ENCODE assay signal across 10 mouse cellular contexts in the genomic region with DNA sequence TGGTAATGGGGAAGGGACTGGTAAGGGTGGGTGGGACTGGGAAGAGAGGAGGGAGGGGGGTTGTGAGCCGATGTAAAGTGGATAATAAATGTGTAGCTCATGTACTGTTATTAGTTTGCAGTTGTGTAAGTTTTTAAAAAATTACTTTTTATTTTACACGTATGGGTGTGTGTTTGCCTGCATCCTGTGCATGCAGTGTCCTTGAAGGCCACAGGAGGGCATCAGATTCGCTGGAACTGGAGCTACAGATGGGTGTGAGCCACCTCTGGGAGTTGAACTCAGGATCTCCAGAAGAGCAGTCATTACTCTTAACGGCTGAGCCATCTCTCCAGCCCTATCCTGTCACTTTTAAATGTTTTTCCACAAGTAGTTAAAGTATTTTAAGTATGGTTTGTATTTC. TPM values are rescaled to one million over a fixed set of nuclear protein-coding genes. Genes with fewer than 3 reads are reported as not detected.
DNase-seq lines count a peak whose midpoint lies in the region; ATAC-seq and TF ChIP-seq lines count a peak whose summit lies in the region.
"Had no signal": no experiment of that assay in that cellular context is flagged by ENCODE, and none has a peak within 500 bp of the region (broad histone marks: within the 10 kb centered on the region; RNA-seq: fewer than 3 reads in every experiment).

No protein-coding gene starts in this region.

- no peak overlapping the region for H3K4me3 ChIP-seq in lung, embryonic 14.5 days (ENCODE audit: low read depth, low read length)
- no peak overlapping the region for H3K4me3 ChIP-seq in forebrain, embryonic 11.5 days (ENCODE audit: low read depth, low read length)

- ATAC-seq in lung, embryonic 14.5 days (ENCODE audit: insufficient read depth): no peak
- no peak for ATAC-seq in granulocyte monocyte progenitor cell, adult 5-6 weeks (replicated peaks; ENCODE audit: poor library complexity, severe bottlenecking)
- no peak for ATAC-seq in forebrain, embryonic 11.5 days (replicated peaks; ENCODE audit: low FRiP score)

- no peaks in the 10 kb centered on the region for H3K36me3 ChIP-seq in lung, embryonic 14.5 days (ENCODE audit: insufficient read depth)
- no peaks in the 10 kb centered on the region for H3K36me3 ChIP-seq in forebrain, embryonic 11.5 days (ENCODE audit: control insufficient read depth, insufficient read depth, low read length)

- peaks cover 12% of the 10 kb centered on the region; the same call in 1 of the 2 replicates for H3K4me1 ChIP-seq in lung, embryonic 14.5 days (ENCODE audit: insufficient read depth)
- peaks cover 5% of the 10 kb centered on the region; the same call in 1 of the 2 replicates for H3K4me1 ChIP-seq in forebrain, embryonic 11.5 days (replicated peaks; ENCODE audit: control insufficient read depth, insufficient read depth, low read length)

- H3K27me3 ChIP-seq in lung, embryonic 14.5 days (ENCODE audit: insufficient read depth, low read length): no peaks in the 10 kb centered on the region
- no peaks in the 10 kb centered on the region for H3K27me3 ChIP-seq in forebrain, embryonic 11.5 days (ENCODE audit: control insufficient read depth, insufficient read depth, low read length)

- no peak overlapping the region for H3K9ac ChIP-seq in lung, embryonic 14.5 days
- H3K9ac ChIP-seq in forebrain, embryonic 11.5 days (ENCODE audit: low read length): no peak overlapping the region

- no peaks in the 10 kb centered on the region; the same call in 1 of the 2 replicates for H3K9me3 ChIP-seq in lung, embryonic 14.5 days (ENCODE audit: low read depth, low read length)
- H3K9me3 ChIP-seq in forebrain, embryonic 11.5 days (ENCODE audit: control insufficient read depth, low read length): no peaks in the 10 kb centered on the region

- H3K27ac ChIP-seq in lung, embryonic 14.5 days (ENCODE audit: low read depth): no peak overlapping the region
- H3K27ac ChIP-seq in forebrain, embryonic 11.5 days (ENCODE audit: low read depth, low read length): no peak overlapping the region
- H3K27ac ChIP-seq: macrophage had no signal

- 82% methylated on average over 4 of the region's 4 CpGs for WGBS in lung, embryonic 14.5 days
- WGBS in forebrain, embryonic 11.5 days: 87% methylated on average over 4 of the region's 4 CpGs

- DNase-seq in layer of hippocampus, adult 11-12 months (ENCODE audit: low spot score): peak; percentile 27
- no peak for DNase-seq in layer of hippocampus, adult 9-10 months (ENCODE audit: low spot score)
- peak; percentile 27 to 44 for DNase-seq in CD8-positive naive resting alpha-beta T cell, adult 2 months (ENCODE audit: low read depth in 2 of 2, low spot score in 2 of 2)
- peak; percentile 58 for DNase-seq in brain, adult 2 months (ENCODE audit: low read depth, low spot score)
- DNase-seq in lung, embryonic 14.5 days: no peak
- no peak for DNase-seq in yolk sac, embryonic 10.5 days (ENCODE audit: low spot score)
- DNase-seq in forebrain, embryonic 11.5 days (ENCODE audit: low spot score): no peak

- no peak overlapping the region for H3K4me2 ChIP-seq in lung, embryonic 14.5 days
- H3K4me2 ChIP-seq in forebrain, embryonic 11.5 days (ENCODE audit: low read depth, low read length, severe bottlenecking): no peak overlapping the region

- TF ChIP-seq CTCF in lung, embryonic 14.5 days (IDR thresholded peaks at IDR 0.05; ENCODE audit: low read depth): peak; percentile 39

RNA-seq across cellular contexts. Expression of a gene that starts 1.5 kb away (rescaled TPM):
- 18.9 and 19.2 TPM in 2 replicates for polyA plus RNA-seq in lung, embryonic 14.5 days (2014; fragmentation: Nextera tagmentation; extraction: Ambion mirVana)
- total RNA-seq in granulocyte monocyte progenitor cell, adult 5-6 weeks (2014; fragmentation: Nextera tagmentation): 22.7 and 38.5 TPM in 2 replicates
- total RNA-seq in granulocyte monocyte progenitor cell, adult 5-6 weeks (2017): 48.1 and 61.2 TPM in 2 replicates
- polyA plus RNA-seq in forebrain, embryonic 11.5 days (2014; fragmentation: Nextera tagmentation; extraction: Ambion mirVana): 22.7 and 24.1 TPM in 2 replicates

RNA-seq across cellular contexts. Expression of a gene that starts 25.4 kb away (rescaled TPM):
- 0.11 and 0.20 TPM in 2 replicates for polyA plus RNA-seq in lung, embryonic 14.5 days (2014; fragmentation: Nextera tagmentation; extraction: Ambion mirVana)
- total RNA-seq in granulocyte monocyte progenitor cell, adult 5-6 weeks (2014; fragmentation: Nextera tagmentation): 0.30 TPM in 1 of 2 replicates, not detected in the other
- total RNA-seq in granulocyte monocyte progenitor cell, adult 5-6 weeks (2017): not detected in 2 replicates
- polyA plus RNA-seq in forebrain, embryonic 11.5 days (2014; fragmentation: Nextera tagmentation; extraction: Ambion mirVana): not detected in 2 replicates
- total RNA-seq: hematopoietic stem cell, adult 5-6 weeks had no signal
- polyA plus RNA-seq: macrophage had no signal

RNA-seq across cellular contexts. Expression of a gene that starts 50.3 kb away (rescaled TPM):
- polyA plus RNA-seq in lung, embryonic 14.5 days (2014; fragmentation: Nextera tagmentation; extraction: Ambion mirVana): 0.46 and 0.51 TPM in 2 replicates
- not detected in 2 replicates for total RNA-seq in granulocyte monocyte progenitor cell, adult 5-6 weeks (2014; fragmentation: Nextera tagmentation)
- not detected in 2 replicates for total RNA-seq in granulocyte monocyte progenitor cell, adult 5-6 weeks (2017)
- 0.99 and 1.1 TPM in 2 replicates for polyA plus RNA-seq in forebrain, embryonic 11.5 days (2014; fragmentation: Nextera tagmentation; extraction: Ambion mirVana)
- total RNA-seq: hematopoietic stem cell, adult 5-6 weeks had no signal
- polyA plus RNA-seq: macrophage had no signal

Comparison
In these comparisons a context has a peak if more than half of its experiments do, and no peak if none do; other contexts are left out.
1. DNase-seq: peak in layer of hippocampus, adult 11-12 months (single experiment), CD8-positive naive resting alpha-beta T cell, adult 2 months (2 of 2) and brain, adult 2 months (single experiment); none in layer of hippocampus, adult 9-10 months (single experiment), lung, embryonic 14.5 days (single experiment), yolk sac, embryonic 10.5 days (single experiment) and forebrain, embryonic 11.5 days (single experiment).